Mouse (Mus musculus): ENCODE measurements around the gene Il17ra. TPM values are rescaled to one million over a fixed set of nuclear protein-coding genes. Genes with fewer than 3 reads are reported as not detected.

Il17ra gene
- polyA plus RNA-seq, 1 experiment, result 12.0 TPM

DNA sequence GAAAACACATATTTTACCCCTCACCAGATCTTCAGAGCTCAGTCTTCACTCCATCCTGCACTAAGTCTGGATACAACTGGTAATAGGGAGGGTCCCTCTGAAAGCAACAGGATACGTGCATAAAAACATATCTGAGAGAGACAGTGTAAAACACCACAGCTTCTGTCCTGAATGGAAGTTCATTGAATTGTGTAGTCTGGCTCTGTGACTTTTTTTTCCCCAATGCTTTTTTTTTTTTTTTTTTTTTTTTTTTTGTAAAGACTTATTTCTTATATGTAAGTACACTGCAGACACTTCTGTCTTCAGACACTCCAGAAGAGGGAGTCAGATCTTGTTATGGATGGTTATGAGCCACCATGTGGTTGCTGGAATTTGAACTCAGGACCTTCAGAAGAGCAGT, 69.5 kb downstream of the Il17ra start:
- Histone ChIP-seq H3K4me2 (ENCODE audit: low read depth) (no peak overlapping the region), H3K36me3 (ENCODE audit: control insufficient read depth, insufficient read depth) (no peaks in the 10 kb centered on the region), H3K79me2 (ENCODE audit: control insufficient read depth, insufficient read depth) (no peaks in the 10 kb centered on the region), H3K27me3 (ENCODE audit: control insufficient read depth, insufficient read depth, insufficient read length) (no peaks in the 10 kb centered on the region), H3K4me3 (no peak overlapping the region), H3ac (ENCODE audit: control insufficient read depth, insufficient read length) (no peak overlapping the region)
- TF ChIP-seq CEBPB (IDR thresholded peaks at IDR 0.05; ENCODE audit: insufficient read depth, poor library complexity, severe bottlenecking) (no peak), USF1 (IDR thresholded peaks at IDR 0.05; ENCODE audit: low read depth) (no peak), REST (IDR thresholded peaks at IDR 0.05; ENCODE audit: insufficient read depth, insufficient read length) (no peak), SRF (IDR thresholded peaks at IDR 0.05; ENCODE audit: control insufficient read depth, insufficient read length, low read depth) (no peak), POLR2AphosphoS2 (IDR thresholded peaks at IDR 0.05; ENCODE audit: insufficient read length, low read depth) (no peak), TCF12 (IDR thresholded peaks at IDR 0.05; ENCODE audit: insufficient read depth, poor library complexity, severe bottlenecking) (no peak), MYOD1 (IDR thresholded peaks at IDR 0.05; ENCODE audit: control insufficient read depth in 1 of 3, insufficient read length in 2 of 3, low read depth in 2 of 3) (no peak), TCF3 (IDR thresholded peaks at IDR 0.05; ENCODE audit: insufficient read length, low read depth) (no peak), MAX (IDR thresholded peaks at IDR 0.05; ENCODE audit: low read depth) (no peak), E2F4 (IDR thresholded peaks at IDR 0.05; ENCODE audit: insufficient read depth) (no peak), POLR2A (IDR thresholded peaks at IDR 0.05; ENCODE audit: insufficient read length, low read depth) (no peak), MYOG (IDR thresholded peaks at IDR 0.05; ENCODE audit: control insufficient read depth in 1 of 3, insufficient read depth in 1 of 3, insufficient read length in 2 of 3, low read depth in 2 of 3) (no peak)

DNA sequence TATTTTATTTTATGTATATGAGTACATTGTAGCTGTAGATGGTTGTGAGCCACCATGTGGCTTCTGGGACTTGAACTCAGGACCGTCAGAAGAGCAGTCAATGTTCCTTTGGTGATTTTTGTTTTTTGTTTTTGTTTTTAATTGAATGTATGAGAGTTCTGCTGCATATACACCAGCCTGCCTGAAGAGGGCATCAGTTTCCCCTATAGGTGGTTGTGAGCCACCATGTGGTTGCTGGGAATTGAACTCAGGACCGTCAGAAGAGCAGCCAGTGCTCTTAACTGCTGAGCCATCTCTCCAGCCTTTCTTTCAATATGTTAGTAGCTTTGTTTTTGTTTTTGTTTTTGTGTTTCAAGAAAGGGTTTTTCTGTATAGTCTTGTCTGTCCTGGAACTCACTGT, 73.3 kb downstream of the Il17ra start:
- TF ChIP-seq MYOG (IDR thresholded peaks at IDR 0.05; ENCODE audit: control insufficient read depth in 1 of 3, insufficient read depth in 1 of 3, insufficient read length in 2 of 3, low read depth in 2 of 3), result no peak
- TF ChIP-seq TCF12 (IDR thresholded peaks at IDR 0.05; ENCODE audit: insufficient read depth, poor library complexity, severe bottlenecking), result no peak
- TF ChIP-seq CEBPB (IDR thresholded peaks at IDR 0.05; ENCODE audit: insufficient read depth, poor library complexity, severe bottlenecking), result no peak
- TF ChIP-seq USF1 (IDR thresholded peaks at IDR 0.05; ENCODE audit: low read depth), result no peak
- H3K27me3 ChIP-seq (ENCODE audit: control insufficient read depth, insufficient read depth, insufficient read length), result no peaks in the 10 kb centered on the region

More for the DNA sequence above, 73.3 kb downstream of the Il17ra start:
- H3K79me2 ChIP-seq (ENCODE audit: control insufficient read depth, insufficient read depth), result no peaks in the 10 kb centered on the region
- H3ac ChIP-seq (ENCODE audit: control insufficient read depth, insufficient read length), result no peak overlapping the region
- H3K36me3 ChIP-seq (ENCODE audit: control insufficient read depth, insufficient read depth), result no peaks in the 10 kb centered on the region
- no peak overlapping the region for H3K4me3 ChIP-seq
- no peak overlapping the region for H3K4me2 ChIP-seq (ENCODE audit: low read depth)

Other genes with a start within 250 kb of the Il17ra start
- gene D330020A13Rik, start 168.9 kb upstream of the Il17ra start, polyA plus RNA-seq (2012; fragmentation: generic; extraction: Trizol), result 0.06 TPM
- 0.10 TPM for gene B4galnt3, start 168.7 kb upstream of the Il17ra start, polyA plus RNA-seq (2012; fragmentation: generic; extraction: Trizol)
- 7.5 TPM for gene Kdm5a, start 99.1 kb upstream of the Il17ra start, polyA plus RNA-seq (2012; fragmentation: generic; extraction: Trizol)
- gene Ccdc77, start 98.9 kb upstream of the Il17ra start, polyA plus RNA-seq (2012; fragmentation: generic; extraction: Trizol), result 3.4 TPM
- 0.01 TPM for gene Tmem121b, start 30.6 kb downstream of the Il17ra start, polyA plus RNA-seq (2012; fragmentation: generic; extraction: Trizol)
- gene Hdhd5, start 68.1 kb downstream of the Il17ra start, polyA plus RNA-seq (2012; fragmentation: generic; extraction: Trizol), result 13.3 TPM
- 0.12 TPM for gene Cecr2, start 203.1 kb downstream of the Il17ra start, polyA plus RNA-seq (2012; fragmentation: generic; extraction: Trizol)